Mouse (Mus musculus) urinary bladder, postnatal 4 days (tissue): ENCODE data around the gene Tpm3.

Experiments
- DNase-seq, 2 experiments: peaks; one replicate each; pipeline ENCODE4 v3.0.0; 2021 to 2022; ENCODE audit warnings: low spot score in 2 of 2

Gene Tpm3

DNA sequence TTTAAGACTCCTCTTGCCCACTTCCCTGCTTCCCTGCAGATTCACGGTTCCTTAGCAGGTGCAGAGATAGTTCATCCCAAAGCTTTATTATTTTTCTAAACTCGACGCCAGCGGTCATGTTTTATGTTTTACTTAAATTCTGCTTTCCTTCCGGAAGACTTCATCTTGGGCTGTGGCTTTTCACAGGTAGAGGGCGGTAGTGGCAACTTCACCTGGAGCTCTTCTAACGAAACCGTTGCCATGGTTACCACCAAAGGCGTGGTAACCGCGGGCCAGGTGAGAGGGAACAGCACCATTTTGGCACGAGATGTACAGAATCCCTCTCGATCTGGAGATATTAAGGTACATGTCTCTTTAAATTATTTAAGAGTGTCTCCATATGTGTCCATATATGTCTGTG lies 64.2 kb downstream of the Tpm3 start:
- DNase-seq = no peak

- DNase-seq = no peak
Measured at GRCm38 (mm10) chr3:90137606-90138005, 65.2 kb downstream of the Tpm3 start.

GRCm38 (mm10) chr3:90139962-90140361 lies 67.5 kb downstream of the Tpm3 start:
- DNase-seq = no peak

DNA sequence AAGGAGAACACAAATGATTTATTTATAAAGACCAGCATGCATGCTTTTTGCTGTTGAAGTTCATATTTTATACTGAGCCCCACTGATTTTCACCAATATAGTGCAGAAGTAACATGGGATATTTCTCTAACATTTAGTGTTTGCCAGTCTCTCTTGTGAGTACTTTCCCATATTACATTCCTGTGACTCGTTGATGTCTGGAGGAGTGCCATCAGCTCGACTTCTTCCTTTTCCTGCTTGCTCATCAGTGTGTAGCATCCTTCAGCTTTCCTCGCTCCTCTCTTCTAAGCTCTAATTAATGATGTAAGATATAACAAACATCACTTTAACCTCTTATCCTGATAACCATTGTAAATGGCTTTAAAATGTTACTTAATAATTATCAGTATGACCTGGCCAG lies 73.0 kb downstream of the Tpm3 start:
- DNase-seq = no peak

DNA sequence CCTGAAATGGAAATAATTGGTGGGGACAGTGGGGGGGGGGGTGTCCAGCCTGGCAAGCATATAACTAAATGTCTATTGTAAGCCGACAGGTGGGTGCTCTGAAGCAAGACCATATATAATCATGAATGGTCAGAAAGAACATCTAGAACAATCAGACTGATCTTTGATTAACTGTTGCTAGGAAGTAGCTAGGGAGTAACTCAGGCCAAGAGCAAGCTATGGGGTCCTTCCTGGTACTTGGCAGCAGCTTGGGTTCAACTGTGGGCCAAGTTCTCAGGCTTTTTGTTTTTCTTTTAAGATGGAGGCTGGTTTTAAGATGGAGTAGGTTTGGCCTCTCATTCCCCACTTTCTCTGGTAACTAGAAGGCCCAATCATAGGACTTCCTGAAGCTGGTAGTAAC lies 74.2 kb downstream of the Tpm3 start:
- no peak for DNase-seq
